Mouse (Mus musculus) thymus, postnatal 0 days (tissue): ENCODE measurements around the gene R3hdm4. TPM values are rescaled to one million over a fixed set of nuclear protein-coding genes. Genes with fewer than 3 reads are reported as not detected.
"Not testable (repeated sequence)": the region's sequence is repeated elsewhere in the genome, so short reads cannot be mapped to it uniquely, and the experiment has no call there.

Source experiments
- DNase-seq: peaks from one replicate; pipeline ENCODE4 v3.0.0-alpha.2; 2015; ENCODE audit warnings: low spot score
- polyA plus RNA-seq: library from polyadenylated mRNA; unstranded; fragments of >200 nt; fragmentation: Nextera tagmentation; extraction: Ambion mirVana; gene quantifications from 2 replicates; pipeline ENCODE4 v1.2.1, GENCODE M21; 2015

Gene R3hdm4
- polyA plus RNA-seq, 1 experiment from 2014 or later: 129 TPM

DNA sequence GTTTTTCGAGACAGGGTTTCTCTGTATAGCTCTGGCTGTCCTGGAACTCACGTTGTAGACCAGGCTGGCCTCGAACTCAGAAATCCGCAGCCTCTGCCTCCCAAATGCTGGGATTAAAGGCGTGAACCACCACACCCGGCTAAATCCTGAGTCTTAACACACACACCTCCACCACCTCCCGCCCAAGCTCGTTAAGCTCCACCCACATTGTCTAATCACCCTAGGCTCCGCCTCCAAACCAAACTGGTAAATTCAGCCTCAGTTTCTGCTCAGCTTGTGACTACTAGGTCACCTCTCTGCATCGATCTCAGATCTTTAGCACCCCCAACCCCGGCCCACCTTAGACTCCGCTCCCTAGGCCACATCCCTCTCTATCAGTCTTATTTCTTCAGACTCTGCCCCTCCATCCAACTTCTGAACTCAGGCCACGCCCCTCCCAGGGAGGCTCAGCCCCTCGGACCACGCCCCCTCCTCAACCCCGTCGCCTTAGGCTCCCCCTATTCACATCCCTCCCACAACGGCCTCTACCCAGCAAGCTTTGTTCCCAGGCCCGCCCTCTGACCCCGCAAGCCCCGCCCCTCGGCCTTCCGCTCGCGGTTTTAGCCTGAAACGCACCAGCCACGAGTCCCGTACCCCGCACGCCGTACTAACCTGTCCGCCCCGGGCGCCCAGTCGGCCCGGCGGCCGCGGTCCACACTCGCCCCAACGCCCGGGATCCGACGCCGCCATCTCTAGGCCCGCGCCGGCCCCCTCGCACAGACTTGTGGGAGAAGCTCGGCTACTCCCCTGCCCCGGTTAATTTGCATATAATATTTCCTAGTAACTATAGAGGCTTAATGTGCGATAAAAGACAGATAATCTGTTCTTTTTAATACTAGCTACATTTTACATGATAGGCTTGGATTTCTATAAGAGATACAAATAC is 12.6 kb downstream of the R3hdm4 start, which contains the start of gene Med16:
Med16 (minus strand) TSS at position 757 of the 925 bp plus-strand sequence.
- DNase-seq: peak; percentile 97

DNA sequence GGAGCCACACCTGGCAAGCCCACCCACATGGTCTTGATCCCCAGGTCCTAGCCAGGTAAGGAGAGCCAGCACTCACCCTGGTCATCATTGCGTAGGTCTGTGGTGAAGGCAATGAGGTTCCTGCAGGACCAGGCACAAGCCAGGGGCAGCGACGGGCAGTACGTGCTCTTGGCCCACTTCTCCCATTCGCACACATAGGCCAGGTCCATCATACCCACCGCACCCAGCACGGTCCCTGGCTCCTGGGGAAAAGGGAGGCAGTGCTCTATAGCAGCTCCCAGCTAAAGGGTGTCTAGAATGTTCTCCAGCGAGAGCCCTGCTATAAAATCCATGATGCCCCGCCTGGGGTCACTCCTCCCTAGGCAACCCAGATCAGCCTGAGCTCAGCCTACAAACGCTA is 13.6 kb downstream of the R3hdm4 start:
- no peak for DNase-seq

DNA sequence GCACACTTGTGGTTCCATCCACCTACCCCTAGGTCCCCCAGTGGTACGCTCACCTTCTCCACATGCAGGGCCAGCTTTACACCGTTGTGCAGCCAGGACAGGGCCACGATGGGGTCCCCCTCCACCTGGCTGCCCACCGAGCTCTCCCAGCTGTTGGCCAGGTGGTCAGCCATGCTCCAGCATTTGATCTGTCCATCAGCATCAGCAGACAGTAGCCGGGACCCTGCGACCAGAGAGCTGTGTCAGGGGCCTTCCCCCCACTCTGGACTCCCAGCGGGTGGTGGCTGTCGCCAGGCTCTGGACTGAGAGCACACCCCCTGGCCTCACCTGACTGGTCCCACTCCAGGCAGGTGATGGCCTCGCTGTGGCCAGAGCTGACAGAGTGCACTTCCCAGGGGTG is 14.3 kb downstream of the R3hdm4 start:
- DNase-seq: no peak

DNA sequence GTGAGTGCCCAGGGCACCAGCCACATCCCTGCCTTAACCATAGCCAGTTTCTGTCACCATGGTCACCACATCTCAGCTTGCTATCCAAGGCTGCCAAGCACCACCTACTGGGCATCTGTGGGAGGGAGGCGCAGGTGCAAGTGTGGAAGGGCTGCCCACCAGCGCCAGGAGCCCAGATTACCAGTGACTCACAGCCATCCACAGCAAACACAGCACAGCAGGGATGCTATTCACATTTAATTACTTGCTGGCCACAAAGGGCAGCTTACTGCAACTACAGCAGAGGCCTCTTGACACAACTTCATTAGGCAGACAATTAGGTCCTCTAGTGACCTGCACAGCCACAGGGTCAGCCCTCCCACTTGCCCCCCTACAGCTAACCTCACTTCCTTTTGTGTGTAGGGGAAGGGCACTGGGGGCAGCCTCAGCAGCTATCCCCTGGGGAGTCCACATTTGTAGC is 20.0 kb downstream of the R3hdm4 start:
- DNase-seq: no peak

DNA sequence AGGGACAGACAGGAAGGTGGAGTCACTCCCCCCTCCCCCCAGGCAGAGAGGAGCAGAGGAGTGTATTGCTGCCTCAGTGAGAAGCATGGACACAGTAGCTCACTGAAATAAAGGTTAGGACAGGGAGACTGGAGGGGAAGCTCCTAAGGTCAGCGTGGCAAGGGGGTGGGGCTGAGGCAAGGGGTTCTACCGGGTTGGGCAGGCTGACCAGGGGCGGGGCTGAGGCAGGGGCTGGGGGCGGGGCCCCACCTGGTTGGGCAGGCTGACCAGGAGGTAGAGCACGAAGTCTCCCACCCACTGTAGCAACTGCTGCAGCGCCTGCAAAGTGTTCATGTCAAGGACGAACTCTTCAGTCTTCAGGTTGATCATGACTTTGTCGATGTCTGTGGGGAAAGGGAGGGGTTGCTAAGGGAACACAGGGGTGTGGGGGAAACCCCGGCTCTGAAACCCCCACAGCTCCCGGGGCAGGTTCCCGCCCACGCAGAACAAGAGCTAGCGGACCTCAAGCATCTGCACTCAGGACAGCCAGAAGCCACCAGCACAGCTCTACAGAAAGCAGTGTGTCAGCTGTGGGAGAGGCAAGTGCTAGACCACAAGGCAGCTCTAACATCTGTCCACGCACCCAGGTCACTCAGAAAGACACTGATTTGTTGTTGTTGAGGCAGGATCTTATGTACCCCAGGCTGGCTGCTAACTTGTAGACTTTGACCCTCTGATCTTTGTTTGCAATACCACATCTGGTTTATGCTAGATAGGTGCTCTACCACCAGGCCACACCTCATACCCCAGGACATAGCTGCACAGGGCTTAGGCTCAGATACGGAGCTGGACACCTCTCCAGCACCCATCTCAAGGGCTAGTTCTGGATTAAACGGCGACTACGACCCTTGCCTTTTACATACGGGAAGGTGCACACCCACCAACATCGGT is 23.4 kb downstream of the R3hdm4 start:
- no peak for DNase-seq

DNA sequence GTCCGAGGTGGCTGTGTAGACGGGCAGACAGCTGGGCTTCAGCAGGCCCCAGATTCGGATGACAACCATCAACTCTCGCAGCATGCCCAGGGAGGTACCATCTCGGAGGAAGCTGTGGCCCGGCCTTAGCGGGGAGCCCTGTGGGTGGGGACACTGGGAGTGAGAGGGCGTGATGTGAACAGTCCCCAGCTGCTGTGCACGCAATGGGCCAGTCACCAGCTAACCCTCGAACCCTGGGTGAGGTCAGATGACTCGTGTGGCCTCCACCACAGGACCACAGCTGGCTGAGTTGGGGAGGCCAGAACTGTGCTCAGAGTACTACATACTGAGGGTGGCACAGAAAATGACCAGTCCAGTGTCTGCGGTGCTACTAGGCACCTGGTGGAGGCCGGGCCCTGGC is 24.2 kb downstream of the R3hdm4 start:
- no peak for DNase-seq

DNA sequence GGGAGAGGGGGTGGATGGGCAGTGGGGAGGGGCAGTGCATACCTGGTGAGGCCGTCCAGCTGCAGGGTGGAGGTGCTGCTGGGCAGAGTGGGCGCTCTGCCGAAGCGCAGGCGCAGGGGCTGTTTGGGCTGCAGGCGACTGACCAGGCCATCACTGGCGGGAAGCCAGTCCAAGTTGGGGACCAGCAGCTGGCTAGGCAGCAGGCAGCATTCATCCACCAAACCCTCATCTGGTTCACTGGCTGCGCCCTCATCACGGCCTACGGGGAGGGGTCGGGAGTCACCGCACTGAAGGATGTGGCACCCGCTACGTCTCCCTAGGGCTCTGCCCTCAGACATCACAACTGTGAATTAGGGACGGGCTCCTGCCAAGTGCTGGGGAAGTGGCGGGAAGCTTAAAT is 24.7 kb downstream of the R3hdm4 start:
- DNase-seq: no peak

DNA sequence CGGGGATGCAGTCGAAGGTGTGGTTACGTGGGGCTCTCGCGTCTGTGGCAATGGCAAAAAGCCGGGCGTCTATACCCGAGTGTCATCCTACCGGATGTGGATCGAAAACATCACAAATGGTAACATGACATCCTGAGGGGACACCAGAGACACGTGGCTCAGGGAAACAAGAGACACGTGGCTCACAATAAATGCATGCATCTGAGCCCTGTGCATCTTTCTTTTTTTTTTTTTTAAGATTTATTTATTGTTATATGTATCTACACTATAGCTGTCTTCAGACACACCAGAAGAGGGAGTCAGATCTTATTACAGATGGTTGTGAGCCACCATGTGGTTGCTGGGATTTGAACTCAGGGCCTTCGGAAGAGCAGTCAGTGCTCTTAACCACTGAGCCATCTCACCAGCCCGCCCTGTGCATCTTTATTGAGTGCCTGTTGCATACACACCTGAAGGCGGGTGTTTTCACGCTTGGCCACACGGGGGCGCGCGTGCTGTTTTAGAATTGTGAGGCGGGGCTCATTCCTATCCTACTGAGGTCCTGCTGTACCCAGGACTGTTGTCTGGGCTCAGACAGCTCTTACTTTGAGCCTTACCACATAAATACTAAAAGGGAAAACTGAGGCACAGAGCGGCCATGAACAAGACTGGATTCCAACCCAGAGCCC is 28.4 kb downstream of the R3hdm4 start:
- peak; percentile 81 for DNase-seq

DNA sequence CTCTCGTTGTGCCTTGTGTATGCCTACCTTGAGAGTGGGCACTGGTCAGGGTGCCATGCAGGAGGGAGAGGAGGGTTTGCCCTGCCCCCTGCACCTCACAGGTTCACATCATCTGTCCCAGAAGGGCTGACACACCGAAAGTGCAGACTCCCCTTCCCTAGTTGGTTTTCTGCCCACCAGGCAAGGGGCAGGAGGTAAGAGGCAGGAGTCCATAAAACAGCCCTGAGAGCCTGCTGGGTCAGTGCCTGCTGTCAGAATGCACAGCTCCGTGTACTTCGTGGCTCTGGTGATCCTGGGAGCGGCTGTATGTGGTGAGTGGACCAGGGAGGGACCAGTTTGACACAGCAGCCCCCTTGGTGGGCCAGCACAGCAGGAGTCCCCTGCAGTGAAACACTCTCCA is 30.3 kb downstream of the R3hdm4 start, which contains the start of gene Cfd:
Cfd (plus strand) TSS at position 184 of the 400 bp plus-strand sequence.
- DNase-seq: no peak

DNA sequence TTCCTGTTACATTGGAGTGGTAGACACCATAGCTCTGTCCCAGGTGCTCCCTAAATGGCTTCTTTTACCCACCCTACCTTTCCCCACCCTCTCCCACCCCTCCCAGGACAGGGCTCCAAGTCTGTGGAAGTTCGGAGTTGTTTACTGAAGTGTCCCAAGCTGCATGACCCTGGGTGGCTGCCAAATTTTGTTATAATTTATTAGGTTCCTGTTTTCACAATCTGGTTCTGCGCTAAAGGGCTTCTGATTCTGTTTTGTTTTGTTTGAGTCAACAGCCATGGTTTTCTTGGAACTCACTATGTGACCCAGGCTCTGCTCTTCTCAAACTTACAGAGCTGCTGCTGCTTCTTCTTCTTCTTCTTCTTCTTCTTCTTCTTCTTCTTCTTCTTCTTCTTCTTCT is 31.6 kb downstream of the R3hdm4 start:
- no peak for DNase-seq

DNA sequence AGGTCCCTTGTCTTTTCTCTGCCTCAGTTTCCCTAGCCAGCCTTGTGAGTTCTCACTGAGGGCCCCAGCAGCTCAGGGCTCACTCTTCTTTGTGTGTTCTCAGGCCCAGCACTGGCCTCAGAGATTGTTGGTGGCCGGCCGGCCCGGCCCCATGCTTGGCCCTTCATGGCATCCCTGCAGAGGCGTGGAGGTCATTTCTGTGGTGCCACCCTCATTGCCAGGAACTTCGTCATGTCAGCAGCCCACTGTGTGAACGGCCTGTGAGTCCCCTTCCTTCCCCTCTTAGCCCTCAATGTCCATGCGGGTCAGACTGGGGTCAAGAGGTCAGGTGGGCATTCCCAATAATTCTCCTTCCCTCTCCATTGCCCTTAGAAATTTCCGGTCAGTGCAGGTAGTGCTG is 34.4 kb downstream of the R3hdm4 start:
- no peak for DNase-seq

DNA sequence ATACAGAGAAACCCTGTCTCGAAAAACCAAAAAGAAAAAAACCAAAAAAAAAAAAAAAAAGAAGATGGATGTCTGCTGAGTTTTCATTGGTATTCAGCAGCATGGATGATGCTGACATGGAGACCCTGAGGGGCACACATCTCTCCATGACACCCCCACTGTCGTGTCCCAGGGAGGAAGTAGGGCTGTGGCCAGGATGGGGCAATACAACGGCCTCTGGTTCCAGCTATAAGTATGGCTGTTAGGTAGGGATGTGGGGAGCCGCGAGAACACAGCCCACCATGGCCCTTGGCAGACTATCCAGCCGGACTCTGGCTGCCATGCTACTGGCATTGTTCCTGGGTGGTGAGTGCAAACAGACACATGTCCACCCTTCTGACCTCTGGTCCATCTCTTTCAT is 35.0 kb downstream of the R3hdm4 start, which contains the start of gene Elane:
Elane (plus strand) TSS at position 194 of the 400 bp plus-strand sequence.
- DNase-seq: no peak

DNA sequence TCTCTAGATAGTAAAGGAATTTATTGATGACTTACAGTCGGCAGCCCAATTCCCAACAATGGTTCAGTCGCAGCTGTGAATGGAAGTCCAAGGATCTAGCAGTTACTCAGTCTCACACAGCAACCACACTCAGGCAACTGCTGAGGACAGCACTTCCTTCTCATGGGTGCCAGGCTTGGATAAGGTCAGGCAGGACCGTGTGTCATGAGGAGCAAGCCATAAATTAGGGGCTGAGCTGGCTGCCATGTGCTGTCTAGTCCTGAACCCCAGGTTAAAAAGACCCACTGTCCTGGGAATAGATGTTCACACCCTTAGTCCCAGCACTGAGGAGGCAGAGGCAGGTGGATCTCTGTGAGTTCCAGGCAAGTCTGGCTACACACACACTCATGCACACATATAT is 36.1 kb downstream of the R3hdm4 start:
- DNase-seq: not testable (repeated sequence)

DNA sequence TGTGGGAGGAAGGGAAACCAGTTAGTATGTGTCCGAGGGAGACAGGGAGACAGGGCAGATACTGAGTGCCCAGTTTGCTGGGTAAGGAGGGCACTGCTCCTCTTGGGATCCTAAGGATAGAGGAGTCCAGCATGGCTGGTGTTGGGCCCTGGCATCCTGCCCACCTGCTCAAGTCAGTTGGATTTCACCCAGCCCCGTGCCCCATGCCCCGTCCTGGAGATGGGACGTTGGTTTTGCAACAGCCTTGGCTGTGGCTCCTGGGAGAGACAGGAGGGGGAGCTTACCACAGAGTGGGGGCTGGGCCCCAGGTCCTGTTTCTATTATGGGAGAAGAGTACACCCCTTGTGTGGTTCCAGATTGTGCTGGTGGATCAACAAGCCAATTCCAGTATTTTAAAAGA is 36.6 kb downstream of the R3hdm4 start:
- DNase-seq: no peak

DNA sequence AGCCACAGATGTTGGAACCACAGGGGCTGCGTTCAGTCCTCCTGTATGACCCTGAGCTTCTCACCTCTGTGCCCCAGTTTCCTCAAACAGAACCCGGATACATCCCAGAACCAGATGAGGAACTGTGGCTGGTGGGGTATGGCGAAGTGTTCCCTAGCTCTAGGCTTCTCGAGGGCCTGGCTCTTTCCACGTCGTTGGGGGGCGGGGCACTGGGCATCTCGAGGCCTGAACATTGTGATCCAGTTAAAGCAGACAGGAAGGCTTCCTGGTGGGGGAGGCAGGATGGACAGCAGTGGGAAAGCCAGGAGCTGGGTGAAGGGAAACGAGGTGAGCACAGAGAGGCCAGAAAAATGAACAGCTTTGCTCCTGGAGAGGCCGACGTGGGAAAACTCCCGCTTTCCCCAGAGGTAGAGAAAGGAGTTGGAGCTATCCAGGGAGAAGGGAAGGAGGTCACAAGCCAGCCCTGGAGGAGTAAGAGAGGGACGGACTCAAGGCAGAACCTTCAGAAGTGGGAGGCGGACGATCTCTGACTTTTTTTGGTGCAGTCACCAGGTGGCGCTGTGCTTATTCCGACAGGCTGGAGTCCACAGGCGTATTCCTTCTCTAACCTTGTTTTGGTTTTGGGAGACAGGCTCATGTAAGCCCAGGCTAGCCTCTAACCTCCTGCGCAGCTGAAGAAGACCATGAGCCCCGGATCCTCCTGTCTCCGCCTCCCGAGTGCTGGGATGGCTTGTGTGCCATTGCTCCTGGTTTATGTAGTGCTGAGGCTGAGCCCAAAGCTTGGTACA is 37.5 kb downstream of the R3hdm4 start:
- DNase-seq: peak; percentile 78

DNA sequence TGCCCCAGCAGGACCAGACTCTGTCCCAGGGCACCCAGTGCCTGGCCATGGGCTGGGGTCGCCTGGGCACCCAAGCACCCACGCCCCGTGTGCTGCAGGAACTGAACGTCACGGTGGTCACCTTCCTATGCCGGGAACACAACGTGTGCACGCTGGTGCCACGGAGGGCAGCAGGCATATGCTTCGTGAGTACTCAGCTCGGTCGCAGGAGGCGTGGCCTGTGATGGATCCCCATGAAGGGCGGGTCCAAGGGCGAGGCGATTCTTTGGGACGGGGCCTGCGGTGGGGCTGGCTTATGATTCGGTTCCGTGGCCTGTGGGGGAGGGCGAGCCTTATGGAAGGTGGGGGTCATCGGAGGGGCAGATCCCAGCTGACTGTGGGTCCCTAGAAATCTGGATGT is 39.0 kb downstream of the R3hdm4 start:
- DNase-seq: no peak

DNA sequence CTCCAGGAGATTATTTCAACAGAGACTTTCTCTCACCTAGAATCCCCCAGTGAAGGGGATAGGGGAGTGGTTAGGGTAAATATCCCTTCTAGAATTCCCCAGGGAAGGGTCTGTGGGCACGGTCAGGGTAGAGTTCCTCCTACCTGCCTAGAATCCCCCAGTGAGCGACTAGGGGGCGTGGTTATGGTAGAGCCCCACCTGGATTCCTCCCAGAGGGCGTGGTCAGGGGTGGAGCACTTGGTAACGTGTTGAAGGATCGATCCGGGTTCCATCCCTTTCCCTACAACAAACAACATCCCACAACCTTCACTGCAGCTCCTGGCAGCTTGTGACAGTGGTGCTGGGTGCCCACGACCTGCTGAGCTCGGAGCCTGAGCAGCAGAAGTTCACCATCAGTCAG is 40.3 kb downstream of the R3hdm4 start:
- DNase-seq: no peak

DNA sequence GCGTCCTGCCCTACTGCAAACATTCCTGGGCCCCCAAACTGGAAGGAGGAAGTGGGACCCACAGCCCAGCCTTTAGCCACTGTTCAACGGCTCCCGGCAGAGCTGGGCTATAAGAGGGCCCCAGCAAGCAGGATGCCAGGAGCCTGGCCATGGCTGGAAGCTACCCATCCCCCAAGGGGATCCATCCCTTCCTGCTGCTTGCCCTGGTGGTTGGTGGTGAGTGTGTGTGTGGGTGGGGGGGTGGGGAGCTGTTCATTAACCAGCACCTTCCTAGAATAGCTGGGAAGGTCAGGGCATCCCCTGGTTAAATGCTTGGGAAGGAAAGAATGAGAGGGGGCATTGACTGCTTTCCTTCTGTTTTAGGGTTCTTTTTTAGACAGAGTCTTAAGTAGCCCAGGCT is 41.5 kb downstream of the R3hdm4 start:
- no peak for DNase-seq

DNA sequence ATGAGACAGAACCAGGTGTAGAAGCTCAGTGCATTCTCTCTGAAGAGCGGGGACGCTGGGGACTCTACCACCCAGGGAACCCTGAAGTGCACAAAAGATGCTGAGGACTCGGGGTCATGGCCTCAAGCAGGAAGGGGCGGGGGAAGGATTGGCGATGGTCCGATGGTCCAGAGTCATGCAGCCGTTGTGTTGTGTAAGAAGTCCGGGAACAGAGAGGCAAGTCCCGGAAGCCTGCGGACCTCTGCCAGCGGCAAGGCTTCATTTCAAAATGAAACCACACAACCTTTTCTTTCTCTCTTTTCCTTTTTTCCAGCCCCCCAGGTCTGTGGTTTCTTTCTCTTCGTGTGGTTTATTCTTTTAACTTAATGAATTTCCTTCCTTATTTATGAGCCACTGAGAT is 43.3 kb downstream of the R3hdm4 start:
- DNase-seq: no peak

DNA sequence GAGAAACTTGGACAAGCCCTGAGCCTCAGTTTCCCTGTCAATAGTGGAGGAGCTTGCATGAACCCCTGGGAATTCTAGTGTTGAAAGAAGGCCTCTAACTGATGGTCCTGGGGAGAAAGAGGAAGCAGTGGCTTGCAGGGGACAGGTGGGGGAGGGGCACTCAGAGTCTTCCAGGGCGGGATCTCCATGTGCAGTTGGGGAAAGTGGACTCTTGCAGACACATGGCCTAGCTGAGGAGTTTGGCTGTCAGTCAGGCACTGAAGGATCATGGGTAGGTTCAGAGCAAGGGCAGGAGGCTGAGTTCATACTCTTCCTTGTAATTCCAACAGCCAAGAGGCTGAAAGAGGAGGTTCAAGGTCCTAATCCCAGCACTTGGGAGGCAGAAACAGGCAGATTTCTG is 43.8 kb downstream of the R3hdm4 start:
- no peak for DNase-seq
